In the genomic region with DNA sequence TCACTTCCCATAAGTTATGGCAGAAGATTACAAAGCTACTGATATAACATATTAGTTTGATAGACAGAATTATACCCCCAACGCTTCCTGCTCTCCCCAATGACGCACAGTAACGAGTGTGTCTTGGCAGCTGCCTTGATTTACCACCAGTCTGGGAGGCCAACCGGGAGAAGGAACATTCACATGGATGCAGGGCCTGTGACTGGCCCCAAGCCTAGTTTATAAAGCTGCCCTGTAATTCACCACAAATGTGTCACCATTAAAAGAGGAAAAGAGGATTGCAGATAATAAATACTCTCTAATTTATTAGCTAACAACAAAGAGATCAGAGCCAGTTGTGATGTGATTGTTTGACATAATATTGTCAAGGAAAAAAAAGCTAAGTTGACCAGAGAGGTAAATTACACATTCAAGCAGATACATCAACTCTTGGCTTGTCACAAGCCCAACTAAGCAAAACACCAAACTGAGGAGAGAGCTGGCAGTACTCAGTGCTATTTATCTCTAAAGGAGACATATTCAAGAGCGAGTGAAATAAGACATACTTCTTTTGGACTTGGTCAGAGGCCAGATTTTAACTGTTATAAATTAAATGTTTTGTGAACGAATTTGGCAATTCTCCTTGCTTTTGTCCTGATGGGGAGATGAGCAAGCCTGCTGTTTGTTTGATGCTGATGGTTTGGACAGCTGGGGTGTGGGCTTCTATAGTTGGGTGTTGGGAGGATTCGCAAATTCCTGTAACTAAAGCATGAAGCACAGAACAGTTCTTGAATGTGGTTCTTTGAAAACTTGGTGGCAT, we compare ENCODE assay signal across 8 mouse cellular contexts.
A peak's percentile ranks its signal among the peaks of the same experiment; 100 is the strongest.
DNase-seq lines count a peak whose midpoint lies in the region; ATAC-seq lines count a peak whose summit lies in the region.

No protein-coding gene starts in this region.

- no peak overlapping the region for H3K4me3 ChIP-seq in embryonic facial prominence, embryonic 13.5 days
- H3K4me3 ChIP-seq in embryonic facial prominence, embryonic 10.5 days: no peak overlapping the region

- 58% methylated on average over 7 of the region's 7 CpGs for WGBS in embryonic facial prominence, embryonic 13.5 days
- WGBS in embryonic facial prominence, embryonic 10.5 days: 85% methylated on average over 7 of the region's 7 CpGs

- no peak for ATAC-seq in embryonic facial prominence, embryonic 13.5 days (ENCODE audit: insufficient number of reproducible peaks, insufficient read depth, low FRiP score, low TSS enrichment, low read depth)

- H3K9me3 ChIP-seq in embryonic facial prominence, embryonic 13.5 days: no peaks in the 10 kb centered on the region
- H3K9me3 ChIP-seq in embryonic facial prominence, embryonic 10.5 days: no peaks in the 10 kb centered on the region

- 0 out of 2 replicates have a peak overlapping the region, but pooled peaks have one; percentile 22 for H3K27ac ChIP-seq in embryonic facial prominence, embryonic 13.5 days
- no peak overlapping the region; the same call in 1 of the 2 replicates for H3K27ac ChIP-seq in embryonic facial prominence, embryonic 10.5 days (replicated peaks)

- H3K4me2 ChIP-seq in embryonic facial prominence, embryonic 13.5 days: no peak overlapping the region

- H3K36me3 ChIP-seq in embryonic facial prominence, embryonic 13.5 days: no peaks in the 10 kb centered on the region
- no peaks in the 10 kb centered on the region for H3K36me3 ChIP-seq in embryonic facial prominence, embryonic 10.5 days (replicated peaks)

- H3K4me1 ChIP-seq in embryonic facial prominence, embryonic 13.5 days: peaks cover 12% of the 10 kb centered on the region; the same call in 1 of the 2 replicates
- peaks cover 9% of the 10 kb centered on the region for H3K4me1 ChIP-seq in embryonic facial prominence, embryonic 10.5 days

- H3K9ac ChIP-seq in embryonic facial prominence, embryonic 13.5 days: no peak overlapping the region

- DNase-seq in embryonic facial prominence, embryonic 10.5 days (ENCODE audit: low spot score): no peak
- peak; percentile 59 for DNase-seq in fibroblast of lung, adult 2 months (ENCODE audit: low read depth)
- DNase-seq in kidney, postnatal 14 days: peak; percentile 89
- DNase-seq in ovary, postnatal 14 days (ENCODE audit: low spot score): peak; percentile 49
- no peak for DNase-seq in cerebellum, adult 9-10 months
- DNase-seq in right cerebral cortex, postnatal 14 days: no peak
- no peak for DNase-seq in right cerebral cortex, adult 2 months (ENCODE audit: low spot score in 2 of 2)

- H3K27me3 ChIP-seq in embryonic facial prominence, embryonic 13.5 days: no peaks in the 10 kb centered on the region
- no peaks in the 10 kb centered on the region for H3K27me3 ChIP-seq in embryonic facial prominence, embryonic 10.5 days (replicated peaks; ENCODE audit: low read depth, poor library complexity, severe bottlenecking)

Comparison
In these comparisons a context has a peak if more than half of its experiments do, and no peak if none do; other contexts are left out.
1. DNase-seq: peak in fibroblast of lung, adult 2 months (single experiment), kidney, postnatal 14 days (single experiment) and ovary, postnatal 14 days (single experiment); none in embryonic facial prominence, embryonic 10.5 days (single experiment), cerebellum, adult 9-10 months (single experiment), right cerebral cortex, postnatal 14 days (single experiment) and right cerebral cortex, adult 2 months (0 of 2).